Mouse (Mus musculus) forebrain, embryonic 14.5 days (tissue): ENCODE data around the gene Mog. TPM values are rescaled to one million over a fixed set of nuclear protein-coding genes. Genes with fewer than 3 reads are reported as not detected.

Source experiments
- ATAC-seq: fragments of 200-750 bp; cut with Nextera tagmentation; 2 replicates; pipeline ENCODE4 v1.8.0; 2017; ENCODE audit warnings: mild to moderate bottlenecking, moderate library complexity
- DNase-seq: peaks from one replicate; pipeline ENCODE4 v3.0.0-alpha.2; 2015; ENCODE audit warnings: low spot score
- H3K27ac ChIP-seq: fragments of 300-500 bp; sonication (generic); 2 replicates; pipeline ENCODE4 v1.5.1; 2014; ENCODE audit warnings: low read depth, mild to moderate bottlenecking, control low read depth, low read length, moderate library complexity
- H3K27me3 ChIP-seq: fragments of 300-500 bp; sonication (generic); replicated peaks from 2 replicates; pipeline ENCODE4 v1.6.1; 2014; ENCODE audit warnings: low read length, control low read depth, mixed read lengths; ENCODE audit not compliant: control insufficient read depth, insufficient read depth
- H3K36me3 ChIP-seq: fragments of 300-500 bp; sonication (generic); 2 replicates; pipeline ENCODE4 v1.6.1; 2014; ENCODE audit warnings: low read length, control low read depth; ENCODE audit not compliant: control insufficient read depth, insufficient read depth
- H3K4me1 ChIP-seq: fragments of 300-500 bp; sonication (generic); 2 replicates; pipeline ENCODE4 v1.6.1; 2014; ENCODE audit warnings: antibody characterized with exemption, low read length, control low read depth; ENCODE audit not compliant: control insufficient read depth, insufficient read depth
- H3K4me2 ChIP-seq: fragments of 300-500 bp; sonication (generic); 2 replicates; pipeline ENCODE4 v1.6.1; 2014; ENCODE audit warnings: mild to moderate bottlenecking, control low read depth, low read length
- H3K4me3 ChIP-seq: fragments of 300-500 bp; sonication (generic); 2 replicates; pipeline ENCODE4 v1.5.1; 2014; ENCODE audit warnings: low read depth, low read length, control low read depth
- H3K9ac ChIP-seq: fragments of 300-500 bp; sonication (generic); 2 replicates; pipeline ENCODE4 v1.6.1; 2014; ENCODE audit warnings: mild to moderate bottlenecking, low read length, control low read depth, moderate library complexity
- H3K9me3 ChIP-seq: fragments of 300-500 bp; sonication (generic); replicated peaks from 2 replicates; pipeline ENCODE4 v1.6.1; 2016; ENCODE audit warnings: low read length, control low read depth, mixed read lengths; ENCODE audit not compliant: control insufficient read depth
- WGBS: fragments of 180-500 bp; shearing (Covaris S2); extraction: QIAGEN DNeasy Blood & Tissue Kit; methylation state at CpG from one replicate; pipeline ENCODE4 v1.1.7; 2014; 5-methylcytosine and 5-hydroxymethylcytosine counted together
- polyA plus RNA-seq: library from polyadenylated mRNA; unstranded; fragments of >200 nt; fragmentation: Nextera tagmentation; extraction: Ambion mirVana; gene quantifications from 2 replicates; pipeline ENCODE4 v1.2.1, GENCODE M21; 2014

Mog gene
- polyA plus RNA-seq, 1 experiment from 2014 or later: 0.98 TPM

- DNase-seq (peak; percentile 30), ATAC-seq (peak; percentile 28; the same call in 1 of the 2 replicates)
- no peaks in the 10 kb centered on the region for H3K27me3 ChIP-seq
- peaks cover 3% of the 10 kb centered on the region; the same call in 1 of the 2 replicates for H3K4me1 ChIP-seq
- H3K4me2 ChIP-seq: no peak overlapping the region
- no peaks in the 10 kb centered on the region for H3K9me3 ChIP-seq
- H3K4me3 ChIP-seq: no peak overlapping the region
- H3K36me3 ChIP-seq: peaks cover 93% of the 10 kb centered on the region
- WGBS: 57% methylated on average over 10 of the region's 10 CpGs
- no peak overlapping the region; the same call in 1 of the 2 replicates for H3K27ac ChIP-seq
- no peak overlapping the region for H3K9ac ChIP-seq
These were observed 39.0 kb upstream of the Mog start for GRCm38 (mm10) chr17:37062101-37062641.

- Histone ChIP-seq H3K4me1 (peaks cover 3% of the 10 kb centered on the region; the same call in 1 of the 2 replicates), H3K9me3 (no peaks in the 10 kb centered on the region), H3K4me2 (no peak overlapping the region), H3K9ac (no peak overlapping the region), H3K27me3 (no peaks in the 10 kb centered on the region), H3K4me3 (no peak overlapping the region), H3K36me3 (peaks cover 91% of the 10 kb centered on the region), H3K27ac (no peak overlapping the region)
- DNase-seq (no peak), ATAC-seq (no peak)
- WGBS: 51% methylated on average over 3 of the region's 3 CpGs
These were observed 38.2 kb upstream of the Mog start for GRCm38 (mm10) chr17:37061435-37061834.

- no peak for ATAC-seq
- H3K4me1 ChIP-seq: no peaks in the 10 kb centered on the region
- H3K9ac ChIP-seq: no peak overlapping the region
- WGBS: 85% methylated on average over 6 of the region's 6 CpGs
- H3K4me3 ChIP-seq: no peak overlapping the region
- H3K27me3 ChIP-seq: no peaks in the 10 kb centered on the region
- peaks cover 81% of the 10 kb centered on the region for H3K36me3 ChIP-seq
- DNase-seq: peak; percentile 60
- no peaks in the 10 kb centered on the region for H3K9me3 ChIP-seq
- H3K27ac ChIP-seq: no peak overlapping the region
- no peak overlapping the region for H3K4me2 ChIP-seq
These were observed 33.8 kb upstream of the Mog start for GRCm38 (mm10) chr17:37056957-37057356.

DNA sequence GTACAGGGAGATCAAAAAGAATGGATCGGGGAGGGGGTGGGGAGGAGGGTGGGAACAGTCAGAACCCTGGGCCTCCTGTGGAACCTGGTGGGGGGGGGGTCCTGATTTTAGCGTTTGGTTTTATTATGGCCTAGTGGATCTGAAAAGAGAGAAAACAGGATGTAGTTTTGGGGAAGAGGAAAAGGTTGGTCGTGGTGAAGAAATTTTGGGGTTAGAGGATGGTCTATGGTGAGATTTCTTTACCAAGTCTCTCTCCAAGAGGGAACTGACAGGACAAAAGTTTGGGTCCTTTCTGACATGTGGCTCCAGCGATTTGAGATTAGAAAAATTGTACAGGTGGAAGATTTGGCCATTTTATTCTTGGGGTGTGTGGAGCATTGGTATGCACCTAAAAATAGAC lies 28.5 kb upstream of the Mog start:
- Histone ChIP-seq H3K27me3 (no peaks in the 10 kb centered on the region), H3K4me3 (peak overlapping the region; percentile 73), H3K27ac (no peak overlapping the region), H3K36me3 (peaks cover 34% of the 10 kb centered on the region), H3K9me3 (no peaks in the 10 kb centered on the region), H3K4me1 (peaks cover 20% of the 10 kb centered on the region), H3K9ac (peak overlapping the region; percentile 91; the same call in 1 of the 2 replicates), H3K4me2 (peak overlapping the region; percentile 83)
- DNase-seq (no peak), ATAC-seq (no peak)
- 60% methylated on average over 4 of the region's 4 CpGs for WGBS

DNA sequence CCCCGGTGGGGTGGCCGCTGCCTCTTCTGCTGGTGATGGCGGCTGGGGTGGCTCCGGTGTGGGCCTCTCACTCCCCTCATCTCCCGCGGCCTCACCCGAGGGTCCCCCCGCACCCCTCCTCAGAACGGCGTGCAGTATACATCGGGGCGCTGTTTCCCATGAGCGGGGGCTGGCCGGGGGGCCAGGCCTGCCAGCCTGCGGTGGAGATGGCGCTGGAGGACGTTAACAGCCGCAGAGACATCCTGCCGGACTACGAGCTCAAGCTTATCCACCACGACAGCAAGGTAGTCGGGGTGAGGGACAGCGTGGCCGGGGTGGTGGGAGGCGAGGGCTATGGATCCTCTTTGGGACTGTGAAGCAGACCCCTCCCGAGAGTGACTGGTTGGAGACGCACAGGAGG lies 27.7 kb upstream of the Mog start:
- Histone ChIP-seq H3K4me1 (peaks cover 20% of the 10 kb centered on the region), H3K27ac (peak overlapping the region; percentile 63; the same call in 1 of the 2 replicates), H3K36me3 (peaks cover 26% of the 10 kb centered on the region), H3K27me3 (no peaks in the 10 kb centered on the region), H3K4me3 (peak overlapping the region; percentile 73), H3K9ac (peak overlapping the region; percentile 91), H3K9me3 (no peaks in the 10 kb centered on the region), H3K4me2 (peak overlapping the region; percentile 83)
- ATAC-seq: peak; percentile 14; the same call in 1 of the 2 replicates
- DNase-seq: no peak
- 2% methylated on average over 26 of the region's 27 CpGs for WGBS

DNA sequence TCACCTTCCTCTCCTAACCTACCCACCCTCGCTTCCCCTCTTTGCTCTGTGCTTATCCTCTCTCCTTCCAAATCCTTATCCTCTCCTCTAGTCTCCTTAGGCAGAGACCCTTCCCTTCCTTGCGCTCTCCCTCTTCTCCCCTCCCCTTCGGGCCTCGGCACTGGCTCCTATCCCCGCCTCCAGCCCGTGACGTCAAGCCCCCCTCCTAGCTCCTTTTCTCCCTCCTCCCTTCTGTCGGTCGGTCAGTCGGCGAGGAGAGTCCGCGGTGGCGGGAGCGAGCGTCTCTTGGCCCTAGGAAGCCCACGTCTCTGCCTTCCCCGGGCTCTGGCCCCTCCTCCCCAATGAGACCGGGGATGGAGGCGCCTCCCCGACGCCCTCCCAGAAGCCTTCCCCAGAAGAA lies 27.2 kb upstream of the Mog start:
- Histone ChIP-seq H3K27me3 (no peaks in the 10 kb centered on the region), H3K9ac (peak overlapping the region; percentile 91), H3K9me3 (no peaks in the 10 kb centered on the region), H3K4me3 (peak overlapping the region; percentile 73), H3K4me1 (peaks cover 20% of the 10 kb centered on the region), H3K4me2 (peak overlapping the region; percentile 83), H3K36me3 (peaks cover 21% of the 10 kb centered on the region), H3K27ac (peak overlapping the region; percentile 68)
- DNase-seq (peak; percentile 91), ATAC-seq (peak; percentile 62)
- under 1% methylated on average over 22 of the region's 22 CpGs for WGBS

GRCm38 (mm10) chr17:37049570-37050310 lies 26.5 kb upstream of the Mog start:
- H3K36me3 ChIP-seq: peaks cover 15% of the 10 kb centered on the region
- DNase-seq: peak; percentile 71
- WGBS: 2% methylated on average over 39 of the region's 39 CpGs
- H3K4me2 ChIP-seq: peak overlapping the region; percentile 83
- ATAC-seq: peak; percentile 13
- peak overlapping the region; percentile 73 for H3K4me3 ChIP-seq
- peak overlapping the region; percentile 68 for H3K27ac ChIP-seq
- H3K9me3 ChIP-seq: no peaks in the 10 kb centered on the region
- H3K4me1 ChIP-seq: peaks cover 25% of the 10 kb centered on the region
- peak overlapping the region; percentile 91 for H3K9ac ChIP-seq
- H3K27me3 ChIP-seq: no peaks in the 10 kb centered on the region

- 65% methylated on average over 7 of the region's 7 CpGs for WGBS
- H3K4me1 ChIP-seq: peaks cover 25% of the 10 kb centered on the region
These were observed 25.2 kb upstream of the Mog start for GRCm38 (mm10) chr17:37048383-37048782.

GRCm38 (mm10) chr17:37047981-37048380 lies 24.8 kb upstream of the Mog start:
- ATAC-seq (no peak), DNase-seq (peak; percentile 82)
- Histone ChIP-seq H3K4me2 (peak overlapping the region; percentile 83), H3K36me3 (no peaks in the 10 kb centered on the region), H3K27ac (no peak overlapping the region), H3K9ac (peak overlapping the region; percentile 97; the same call in 1 of the 2 replicates), H3K4me1 (peaks cover 25% of the 10 kb centered on the region), H3K9me3 (no peaks in the 10 kb centered on the region), H3K4me3 (peak overlapping the region; percentile 82; the same call in 1 of the 2 replicates), H3K27me3 (no peaks in the 10 kb centered on the region)
- 42% methylated on average over 3 of the region's 3 CpGs for WGBS

More at GRCm38 (mm10) chr17:37048383-37048782, 25.2 kb upstream of the Mog start:
- Histone ChIP-seq H3K36me3 (peaks cover 1% of the 10 kb centered on the region; the same call in 1 of the 2 replicates), H3K27me3 (no peaks in the 10 kb centered on the region), H3K9me3 (no peaks in the 10 kb centered on the region), H3K9ac (0 out of 2 replicates have a peak overlapping the region, but pooled peaks have one; percentile 25), H3K4me3 (0 out of 2 replicates have a peak overlapping the region, but pooled peaks have one; percentile 5), H3K4me2 (peak overlapping the region; percentile 83), H3K27ac (no peak overlapping the region)
- ATAC-seq (no peak), DNase-seq (no peak)
